Mouse (Mus musculus) heart, postnatal 14 days (tissue): Measurements from ENCODE around the gene Hexim2. TPM values are rescaled to one million over a fixed set of nuclear protein-coding genes. Genes with fewer than 3 reads are reported as not detected.

Experiments
- total RNA-seq, 2 experiments: library from RNA; stranded (reverse); gene quantifications; 2 replicates each; pipeline ENCODE4 v1.2.3; 2021

Hexim2 gene
- total RNA-seq, 2 experiments from 2014 or later, result 1.8 to 3.3 TPM

Other genes starting within 250 kb of the Hexim2 start
- gene Fam187a, start 247.3 kb upstream of the Hexim2 start, total RNA-seq, result not detected
- under 1 TPM; 0.15 to 0.36 TPM for gene Gfap, start 231.5 kb upstream of the Hexim2 start, total RNA-seq
- 1 to 10 TPM; 2.1 to 3.3 TPM for gene Kif18b, start 207.3 kb upstream of the Hexim2 start, total RNA-seq
- gene C1ql1, start 185.7 kb upstream of the Hexim2 start, total RNA-seq, result under 1 TPM; 0.19 to 0.20 TPM
- gene Nmt1, start 104.2 kb upstream of the Hexim2 start, total RNA-seq, result 10 to 100 TPM; 61.0 to 62.1 TPM
- gene Dcakd, start 104.1 kb upstream of the Hexim2 start, total RNA-seq, result 10 to 100 TPM; 68.5 to 71.1 TPM
- 10 to 100 TPM; 19.4 to 20.9 TPM for gene Plcd3, start 30.8 kb upstream of the Hexim2 start, total RNA-seq
- 10 to 100 TPM; 30.5 to 34.5 TPM for gene Acbd4, start 30.7 kb upstream of the Hexim2 start, total RNA-seq
- gene Hexim1, start 16.2 kb upstream of the Hexim2 start, total RNA-seq, result 10 to 100 TPM; 18.5 to 20.4 TPM
- gene Fmnl1, start 38.7 kb downstream of the Hexim2 start, total RNA-seq, result 10 to 100 TPM; 16.8 to 21.6 TPM
- not detected for gene 1700023F06Rik, start 76.1 kb downstream of the Hexim2 start, total RNA-seq
- gene Spata32, start 86.0 kb downstream of the Hexim2 start, total RNA-seq, result not detected
- gene Map3k14, start 135.0 kb downstream of the Hexim2 start, total RNA-seq, result 1 to 10 TPM; 3.5 to 4.0 TPM
- 10 to 100 TPM; 27.2 to 29.1 TPM for gene Arhgap27, start 231.3 kb downstream of the Hexim2 start, total RNA-seq